Comparison of ENCODE assay signal across 30 mouse cellular contexts in genomic region chr2:168195721-168196120, GRCm38 (mm10). TPM values are rescaled to one million over a fixed set of nuclear protein-coding genes. Genes with fewer than 3 reads are reported as not detected.
DNase-seq lines count a peak whose midpoint lies in the region; ATAC-seq and TF ChIP-seq lines count a peak whose summit lies in the region.
"Had no signal": no experiment of that assay in that cellular context is flagged by ENCODE, and none has a peak within 500 bp of the region (broad histone marks: within the 10 kb centered on the region; RNA-seq: fewer than 3 reads in every experiment).

No protein-coding gene starts in this region.

- ATAC-seq in liver, embryonic 12.5 days, result no peak; the same call in 1 of the 2 replicates
- ATAC-seq in liver, postnatal 0 days, result no peak
- ATAC-seq: forebrain, embryonic 14.5 days; hindbrain, embryonic 16.5 days; intestine, embryonic 15.5 days had no signal

- peaks cover 85% of the 10 kb centered on the region for H3K4me1 ChIP-seq in liver, embryonic 12.5 days
- peaks cover 33% of the 10 kb centered on the region for H3K4me1 ChIP-seq in liver, postnatal 0 days (ENCODE audit: insufficient read depth)
- H3K4me1 ChIP-seq in ES-Bruce4 (ENCODE audit: control insufficient read depth, insufficient read depth, low read length) (peaks cover 7% of the 10 kb centered on the region), ES-E14 (ENCODE audit: control insufficient read depth in 2 of 2, insufficient read depth in 2 of 2, low read length in 2 of 2, poor library complexity in 1 of 2) (peaks cover 6 to 13% of the 10 kb centered on the region in 2 experiments)
- peaks cover 37% of the 10 kb centered on the region for H3K4me1 ChIP-seq in heart, adult 2 months (ENCODE audit: control insufficient read depth, insufficient read depth, low read length)

- peak overlapping the region; percentile 31; the same call in 1 of the 2 replicates for H3K9ac ChIP-seq in liver, embryonic 12.5 days
- H3K9ac ChIP-seq in liver, postnatal 0 days (replicated peaks), result no peak overlapping the region
- H3K9ac ChIP-seq in ES-Bruce4 (ENCODE audit: low read depth, poor library complexity, severe bottlenecking), result 0 out of 2 replicates have a peak overlapping the region, but pooled peaks have one; percentile 60
- no peak overlapping the region for H3K9ac ChIP-seq in ES-E14 (ENCODE audit: insufficient read depth, low read depth, low read length, poor library complexity, severe bottlenecking)
- H3K9ac ChIP-seq in heart, adult 2 months (ENCODE audit: low read depth, low read length), result no peak overlapping the region
- H3K9ac ChIP-seq: embryonic facial prominence, embryonic 15.5 days; heart, embryonic 12.5 days; heart, embryonic 15.5 days; hindbrain, embryonic 13.5 days; intestine, embryonic 15.5 days had no signal

- peaks cover 92% of the 10 kb centered on the region for H3K36me3 ChIP-seq in liver, embryonic 12.5 days
- H3K36me3 ChIP-seq in liver, postnatal 0 days (replicated peaks; ENCODE audit: insufficient read depth, low read length), result peaks cover 30% of the 10 kb centered on the region
- H3K36me3 ChIP-seq in ES-Bruce4 (ENCODE audit: control insufficient read depth, insufficient read depth, low read length, poor library complexity, severe bottlenecking), result peaks cover 52% of the 10 kb centered on the region
- peaks cover 3% of the 10 kb centered on the region for H3K36me3 ChIP-seq in ES-E14 (ENCODE audit: control insufficient read depth, insufficient read depth, low read length, poor library complexity, severe bottlenecking)
- H3K36me3 ChIP-seq in heart, adult 2 months (ENCODE audit: control insufficient read depth, insufficient read depth, low read length), result peaks cover 66% of the 10 kb centered on the region
- H3K36me3 ChIP-seq: heart, embryonic 15.5 days had no signal

- no peak for TF ChIP-seq POLR2A in ES-Bruce4 (IDR thresholded peaks at IDR 0.05; ENCODE audit: insufficient read depth, low read length)
- no peak for TF ChIP-seq POLR2A in heart, adult 2 months (IDR thresholded peaks at IDR 0.05; ENCODE audit: insufficient read depth, low read depth, low read length)

- no peaks in the 10 kb centered on the region for H3K27me3 ChIP-seq in liver, embryonic 12.5 days (replicated peaks)
- no peaks in the 10 kb centered on the region for H3K27me3 ChIP-seq in liver, postnatal 0 days (ENCODE audit: insufficient read depth, low read length)
- H3K27me3 ChIP-seq in ES-Bruce4 (ENCODE audit: control insufficient read depth, insufficient read depth, low read length, poor library complexity, severe bottlenecking), result no peaks in the 10 kb centered on the region
- no peaks in the 10 kb centered on the region for H3K27me3 ChIP-seq in heart, adult 2 months (ENCODE audit: control insufficient read depth, insufficient read depth, low read length)
- H3K27me3 ChIP-seq: CH12.LX; embryonic facial prominence, embryonic 15.5 days; heart, embryonic 12.5 days; heart, embryonic 15.5 days; hindbrain, embryonic 13.5 days; intestine, embryonic 15.5 days had no signal

- 79% methylated on average over 2 of the region's 2 CpGs for WGBS in liver, embryonic 12.5 days (ENCODE audit: insufficient replicate concordance)
- WGBS in liver, postnatal 0 days (ENCODE audit: insufficient replicate concordance), result 74% methylated on average over 2 of the region's 2 CpGs
- 43% methylated on average over 2 of the region's 2 CpGs for WGBS in heart, adult 2 months

- peaks cover 19% of the 10 kb centered on the region for H3K79me2 ChIP-seq in heart, adult 2 months (replicated peaks; ENCODE audit: control insufficient read depth, insufficient read depth, low read length)

- TF ChIP-seq CTCF in liver, postnatal 0 days (IDR thresholded peaks at IDR 0.05; ENCODE audit: low read depth), result no peak
- TF ChIP-seq CTCF in ES-Bruce4 (IDR thresholded peaks at IDR 0.05; ENCODE audit: low read depth, low read length), result no peak
- TF ChIP-seq CTCF in heart, adult 2 months (IDR thresholded peaks at IDR 0.05), result no peak

- H3K9me3 ChIP-seq in liver, embryonic 12.5 days (replicated peaks), result no peaks in the 10 kb centered on the region
- no peaks in the 10 kb centered on the region for H3K9me3 ChIP-seq in liver, postnatal 0 days (ENCODE audit: low read length)
- H3K9me3 ChIP-seq in ES-Bruce4 (replicated peaks; ENCODE audit: control insufficient read depth, insufficient read depth, low read length, poor library complexity, severe bottlenecking) (no peaks in the 10 kb centered on the region), ES-E14 (ENCODE audit: control insufficient read depth, insufficient read depth, low read depth, low read length) (no peaks in the 10 kb centered on the region)
- H3K9me3 ChIP-seq: embryonic facial prominence, embryonic 15.5 days; G1E; heart, embryonic 12.5 days; heart, embryonic 15.5 days; hindbrain, embryonic 10.5 days; hindbrain, embryonic 13.5 days; intestine, embryonic 15.5 days had no signal

- in situ Hi-C loops in ES-E14 (cut with MboI; ENCODE audit: low sequenced_read_pairs in 2 of 2, unreplicated experiment in 2 of 2), result no loop called here

- intact Hi-C loops in heart, adult 2 months (cut with DNase I), result no loop called here

- DNase-seq in liver, postnatal 0 days, result no peak
- DNase-seq in ES-E14 (ENCODE audit: low read depth, low spot score), result no peak
- peak; percentile 26 for DNase-seq in ZHBTc4 (ENCODE audit: low read depth, low spot score)
- DNase-seq in heart, adult 2 months, result no peak
- no peak for DNase-seq in cerebellum, adult 9-10 months
- DNase-seq: adrenal gland, adult 2 months; adrenal gland, postnatal 14 days; B cell, adult 2 months; cerebellum, adult 11 months; cerebellum, adult 2 months; cerebellum, postnatal 10 days; cerebellum, postnatal 36 days; embryo, embryonic 11 days; gastrocnemius, postnatal 14 days; heart, adult 11 months; heart, postnatal 10 days; heart, postnatal 36 days; kidney, adult 11 months had no signal

- no peak overlapping the region for H3K27ac ChIP-seq in liver, embryonic 12.5 days
- H3K27ac ChIP-seq in liver, postnatal 0 days (ENCODE audit: low read depth), result no peak overlapping the region
- peak overlapping the region; percentile 48; the same call in 1 of the 2 replicates for H3K27ac ChIP-seq in ES-Bruce4 (ENCODE audit: insufficient read depth, low read length)
- peak overlapping the region; percentile 25; the same call in 1 of the 2 replicates for H3K27ac ChIP-seq in ES-E14 (ENCODE audit: insufficient read depth, low read depth, low read length, poor library complexity, severe bottlenecking)
- no peak overlapping the region for H3K27ac ChIP-seq in heart, adult 2 months
- H3K27ac ChIP-seq: embryonic facial prominence, embryonic 15.5 days; heart, embryonic 15.5 days; hindbrain, embryonic 10.5 days; hindbrain, embryonic 13.5 days; intestine, embryonic 15.5 days had no signal

- TF ChIP-seq EP300 in liver, postnatal 0 days (IDR thresholded peaks at IDR 0.05; ENCODE audit: low read depth), result no peak
- no peak for TF ChIP-seq EP300 in ES-Bruce4 (IDR thresholded peaks at IDR 0.05; ENCODE audit: insufficient read depth, low read depth, low read length)
- no peak for TF ChIP-seq EP300 in heart, adult 2 months (IDR thresholded peaks at IDR 0.05; ENCODE audit: insufficient read depth, low read depth, low read length)

- H3K4me2 ChIP-seq in liver, embryonic 12.5 days, result no peak overlapping the region
- no peak overlapping the region for H3K4me2 ChIP-seq in liver, postnatal 0 days (ENCODE audit: low read depth, low read length)
- H3K4me2 ChIP-seq: embryonic facial prominence, embryonic 15.5 days; heart, embryonic 12.5 days; heart, embryonic 15.5 days; hindbrain, embryonic 13.5 days; intestine, embryonic 15.5 days had no signal

- H3K4me3 ChIP-seq in liver, embryonic 12.5 days, result no peak overlapping the region
- H3K4me3 ChIP-seq in liver, postnatal 0 days (ENCODE audit: low read depth, low read length), result no peak overlapping the region
- H3K4me3 ChIP-seq in ES-Bruce4 (ENCODE audit: low read depth, low read length) (no peak overlapping the region), ES-E14 (ENCODE audit: insufficient read depth in 1 of 2, low read depth in 1 of 2, low read length in 2 of 2, poor library complexity in 1 of 2, severe bottlenecking in 1 of 2) (0 out of 4 replicates have a peak overlapping the region, but pooled peaks of 1 of the 2 experiments have one; percentile 2)
- H3K4me3 ChIP-seq in heart, adult 2 months, result no peak overlapping the region
- H3K4me3 ChIP-seq: embryonic facial prominence, embryonic 15.5 days; heart, embryonic 12.5 days; heart, embryonic 15.5 days; hindbrain, embryonic 10.5 days; hindbrain, embryonic 13.5 days; intestine, embryonic 15.5 days had no signal

TF ChIP-seq in ES-E14, 5 proteins besides CTCF, POLR2A, EP300 and RAD21:
- no peak for TF ChIP-seq MAFK (IDR thresholded peaks at IDR 0.05; ENCODE audit: insufficient read depth, low read depth, low read length)

RNA-seq across cellular contexts. Expression of gene Adnp, which starts 11.2 kb away (rescaled TPM):
- polyA plus RNA-seq in liver, embryonic 12.5 days (2016; fragmentation: Nextera tagmentation; extraction: Ambion mirVana), result 7.7 and 8.6 TPM in 2 replicates
- polyA plus RNA-seq in liver, postnatal 0 days (2015; fragmentation: Nextera tagmentation; extraction: Ambion mirVana), result 3.5 and 4.0 TPM in 2 replicates
- polyA plus RNA-seq in ES-Bruce4 (2011; ENCODE audit: insufficient read depth, insufficient read length, low read depth, missing spikeins), result 72.7 and 87.5 TPM in 2 replicates
- 13.2 and 15.9 TPM in 2 replicates for total RNA-seq in ES-E14 (2012; rRNA removed)
- 10 to 100 TPM; 29.6 to 30.7 TPM for total RNA-seq in heart, adult 2 months (2021)
- 7.4 and 11.2 TPM in 2 replicates for polyA plus RNA-seq in heart, adult 2 months (2012; rRNA removed)

RNA-seq across cellular contexts. Expression of gene Gm20716, which starts 34.4 kb away (rescaled TPM):
- polyA plus RNA-seq in liver, embryonic 12.5 days (2016; fragmentation: Nextera tagmentation; extraction: Ambion mirVana), result 6.4 and 7.3 TPM in 2 replicates
- 1.9 and 2.8 TPM in 2 replicates for polyA plus RNA-seq in liver, postnatal 0 days (2015; fragmentation: Nextera tagmentation; extraction: Ambion mirVana)
- polyA plus RNA-seq in ES-Bruce4 (2011; ENCODE audit: insufficient read depth, insufficient read length, low read depth, missing spikeins), result 58.3 and 67.8 TPM in 2 replicates
- total RNA-seq in ES-E14 (2012; rRNA removed), result 37.3 and 41.7 TPM in 2 replicates
- 10 to 100 TPM; 11.5 to 14.7 TPM for total RNA-seq in heart, adult 2 months (2021)
- 4.4 and 15.9 TPM in 2 replicates for polyA plus RNA-seq in heart, adult 2 months (2012; rRNA removed)
- polyA plus RNA-seq: adrenal gland, adult 2 months had no signal

RNA-seq across cellular contexts. Expression of gene Dpm1, which starts 34.7 kb away (rescaled TPM):
- 94.0 and 104 TPM in 2 replicates for polyA plus RNA-seq in liver, embryonic 12.5 days (2016; fragmentation: Nextera tagmentation; extraction: Ambion mirVana)
- polyA plus RNA-seq in liver, postnatal 0 days (2015; fragmentation: Nextera tagmentation; extraction: Ambion mirVana), result 87.3 and 105 TPM in 2 replicates
- 54.7 and 64.7 TPM in 2 replicates for polyA plus RNA-seq in ES-Bruce4 (2011; ENCODE audit: insufficient read depth, insufficient read length, low read depth, missing spikeins)
- 40.1 and 47.3 TPM in 2 replicates for total RNA-seq in ES-E14 (2012; rRNA removed)
- 10 to 100 TPM; 77.6 to 88.1 TPM for total RNA-seq in heart, adult 2 months (2021)
- 15.8 and 25.5 TPM in 2 replicates for polyA plus RNA-seq in heart, adult 2 months (2012; rRNA removed)

RNA-seq across cellular contexts. Expression of gene Mocs3, which starts 34.7 kb away (rescaled TPM):
- 8.9 and 9.4 TPM in 2 replicates for polyA plus RNA-seq in liver, embryonic 12.5 days (2016; fragmentation: Nextera tagmentation; extraction: Ambion mirVana)
- polyA plus RNA-seq in liver, postnatal 0 days (2015; fragmentation: Nextera tagmentation; extraction: Ambion mirVana), result 3.6 and 4.9 TPM in 2 replicates
- 3.2 and 3.4 TPM in 2 replicates for polyA plus RNA-seq in ES-Bruce4 (2011; ENCODE audit: insufficient read depth, insufficient read length, low read depth, missing spikeins)
- 10.7 and 12.1 TPM in 2 replicates for total RNA-seq in ES-E14 (2012; rRNA removed)
- 1 to 10 TPM; 7.7 to 8.7 TPM for total RNA-seq in heart, adult 2 months (2021)
- 4.0 TPM in 2 replicates for polyA plus RNA-seq in heart, adult 2 months (2012; rRNA removed)

Comparison
In these comparisons a context has a peak if more than half of its experiments do, and no peak if none do; other contexts are left out.
1. H3K9ac ChIP-seq: peak in liver, embryonic 12.5 days (single experiment) and ES-Bruce4 (single experiment); none in liver, postnatal 0 days (single experiment), ES-E14 (single experiment) and heart, adult 2 months (single experiment).
2. H3K27ac ChIP-seq: peak in ES-Bruce4 (single experiment) and ES-E14 (single experiment); none in liver, embryonic 12.5 days (single experiment), liver, postnatal 0 days (single experiment) and heart, adult 2 months (single experiment).